Mouse (Mus musculus) stomach, embryonic 14.5 days (tissue): ENCODE results near the gene Lrrc59. TPM values are rescaled to one million over a fixed set of nuclear protein-coding genes. Genes with fewer than 3 reads are reported as not detected.
A peak's percentile ranks its signal among the peaks of the same experiment; 100 is the strongest.

Source experiments
- ATAC-seq: fragments of 200-750 bp; cut with Nextera tagmentation; 2 replicates; pipeline ENCODE4 v1.8.0; 2017; ENCODE audit warnings: low read depth, moderate TSS enrichment; ENCODE audit not compliant: insufficient number of reproducible peaks, insufficient read depth, low FRiP score
- H3K27ac ChIP-seq: fragments of 300-500 bp; sonication (generic); 2 replicates; pipeline ENCODE4 v1.5.1; 2014; ENCODE audit warnings: mild to moderate bottlenecking, low read length, moderate library complexity, mixed read lengths
- H3K27me3 ChIP-seq: fragments of 300-500 bp; sonication (generic); 2 replicates; pipeline ENCODE4 v1.6.1; 2014; ENCODE audit warnings: low read length, control low read depth, mixed read lengths; ENCODE audit not compliant: control insufficient read depth, insufficient read depth
- H3K36me3 ChIP-seq: fragments of 300-500 bp; sonication (generic); 2 replicates; pipeline ENCODE4 v1.6.1; 2014; ENCODE audit warnings: mild to moderate bottlenecking, control low read depth, low read length, moderate library complexity, mixed read lengths; ENCODE audit not compliant: control insufficient read depth, insufficient read depth
- H3K4me1 ChIP-seq: fragments of 300-500 bp; sonication (generic); 2 replicates; pipeline ENCODE4 v1.6.1; 2014; ENCODE audit warnings: low read length, control low read depth, mixed read lengths; ENCODE audit not compliant: control insufficient read depth, insufficient read depth
- H3K4me2 ChIP-seq: fragments of 300-500 bp; sonication (generic); replicated peaks from 2 replicates; pipeline ENCODE4 v1.6.1; 2014; ENCODE audit warnings: low read depth, low read length, control low read depth
- H3K4me3 ChIP-seq: fragments of 300-500 bp; sonication (generic); 2 replicates; pipeline ENCODE4 v1.5.1; 2014; ENCODE audit warnings: low read depth, low read length, control low read depth
- H3K9ac ChIP-seq: fragments of 300-500 bp; sonication (generic); replicated peaks from 2 replicates; pipeline ENCODE4 v1.6.1; 2014; ENCODE audit warnings: low read depth, mild to moderate bottlenecking, control low read depth, low read length, moderate library complexity, mixed read lengths
- H3K9me3 ChIP-seq: fragments of 300-500 bp; sonication (generic); 2 replicates; pipeline ENCODE4 v1.6.1; 2016; ENCODE audit warnings: low read depth, low read length, control low read depth; ENCODE audit not compliant: control insufficient read depth
- WGBS: fragments of 180-500 bp; shearing (Covaris S2); extraction: QIAGEN DNeasy Blood & Tissue Kit; methylation state at CpG from one replicate; pipeline ENCODE4 v1.1.7; 2014; 5-methylcytosine and 5-hydroxymethylcytosine counted together
- polyA plus RNA-seq: library from polyadenylated mRNA; unstranded; fragments of >200 nt; fragmentation: Nextera tagmentation; extraction: Ambion mirVana; gene quantifications from 2 replicates; pipeline ENCODE4 v1.2.1, GENCODE M21; 2014

The Lrrc59 gene
- polyA plus RNA-seq, 1 experiment from 2014 or later = 147 TPM

DNA sequence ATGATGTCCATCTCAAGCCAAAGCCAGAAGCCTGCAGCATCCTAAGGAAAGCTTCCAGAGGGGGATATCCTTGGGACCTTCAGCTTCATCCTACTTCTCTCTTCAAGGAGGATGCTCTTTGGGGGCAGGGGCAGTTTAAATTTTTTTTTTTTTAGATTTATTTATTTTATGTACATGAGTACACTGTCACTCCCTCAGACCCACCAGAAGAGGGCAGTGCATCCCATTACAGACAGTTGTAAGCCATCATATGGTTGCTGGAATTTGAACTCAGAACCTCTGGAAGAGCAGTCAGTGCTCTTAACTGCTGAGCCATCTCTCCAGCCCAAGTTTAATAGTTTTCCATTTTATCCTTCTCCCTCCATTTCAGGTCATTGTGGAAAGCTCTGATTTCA is 8.1 kb upstream of the Lrrc59 start:
- Histone ChIP-seq H3K27ac (no peak overlapping the region), H3K9me3 (no peaks in the 10 kb centered on the region), H3K27me3 (no peaks in the 10 kb centered on the region), H3K4me1 (no peaks in the 10 kb centered on the region), H3K4me3 (no peak overlapping the region), H3K4me2 (no peak overlapping the region), H3K9ac (no peak overlapping the region), H3K36me3 (no peaks in the 10 kb centered on the region)
- ATAC-seq = no peak

DNA sequence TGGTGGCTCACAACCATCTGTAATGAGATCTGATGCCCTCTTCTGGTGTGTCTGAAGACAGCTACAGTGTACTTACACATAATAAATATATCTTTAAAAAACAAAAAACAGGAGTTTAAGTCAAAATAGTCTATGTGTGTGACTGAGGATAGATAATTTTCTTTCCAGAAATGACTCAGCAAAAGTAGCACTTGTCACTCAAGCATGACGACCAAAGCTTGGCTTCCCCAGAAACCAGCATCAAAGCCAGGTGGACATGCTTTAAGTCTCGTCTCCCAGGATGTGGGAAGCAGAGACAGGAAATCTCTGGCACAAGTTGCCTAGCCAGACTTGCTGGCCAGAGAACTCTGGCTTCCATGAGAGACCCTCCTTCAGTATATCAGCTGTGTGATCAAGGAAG is 7.4 kb upstream of the Lrrc59 start:
- Histone ChIP-seq H3K9ac (no peak overlapping the region), H3K4me2 (no peak overlapping the region), H3K27ac (no peak overlapping the region), H3K27me3 (no peaks in the 10 kb centered on the region), H3K4me3 (no peak overlapping the region), H3K9me3 (no peaks in the 10 kb centered on the region), H3K36me3 (no peaks in the 10 kb centered on the region), H3K4me1 (no peaks in the 10 kb centered on the region)
- no peak for ATAC-seq
- 65% methylated on average over 2 of the region's 2 CpGs for WGBS

DNA sequence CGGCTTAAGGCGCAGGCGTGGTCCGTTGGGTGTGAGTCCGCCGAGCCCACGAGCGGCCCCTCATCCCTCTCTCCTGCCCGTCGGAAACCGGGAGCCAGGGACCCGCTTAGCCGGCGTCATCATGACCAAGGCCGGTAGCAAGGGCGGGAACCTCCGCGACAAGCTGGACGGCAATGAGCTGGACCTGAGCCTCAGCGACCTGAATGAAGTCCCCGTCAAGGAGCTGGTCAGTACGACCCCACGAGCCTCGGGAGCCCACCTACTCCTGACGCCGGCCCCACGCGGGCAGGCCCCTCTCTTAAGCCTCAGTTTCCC is 274 bp downstream of the Lrrc59 start:
- Histone ChIP-seq H3K36me3 (peaks cover 28% of the 10 kb centered on the region), H3K4me2 (peak overlapping the region; percentile 67), H3K9ac (peak overlapping the region; percentile 87), H3K9me3 (no peaks in the 10 kb centered on the region), H3K27ac (peak overlapping the region; percentile 71), H3K4me1 (0 out of 2 replicates have a peak, but pooled peaks cover 6% of the 10 kb centered on the region), H3K27me3 (no peaks in the 10 kb centered on the region), H3K4me3 (peak overlapping the region; percentile 97)
- WGBS = 0% methylated on average over 27 of the region's 28 CpGs
- no peak; the same call in 1 of the 2 replicates for ATAC-seq

DNA sequence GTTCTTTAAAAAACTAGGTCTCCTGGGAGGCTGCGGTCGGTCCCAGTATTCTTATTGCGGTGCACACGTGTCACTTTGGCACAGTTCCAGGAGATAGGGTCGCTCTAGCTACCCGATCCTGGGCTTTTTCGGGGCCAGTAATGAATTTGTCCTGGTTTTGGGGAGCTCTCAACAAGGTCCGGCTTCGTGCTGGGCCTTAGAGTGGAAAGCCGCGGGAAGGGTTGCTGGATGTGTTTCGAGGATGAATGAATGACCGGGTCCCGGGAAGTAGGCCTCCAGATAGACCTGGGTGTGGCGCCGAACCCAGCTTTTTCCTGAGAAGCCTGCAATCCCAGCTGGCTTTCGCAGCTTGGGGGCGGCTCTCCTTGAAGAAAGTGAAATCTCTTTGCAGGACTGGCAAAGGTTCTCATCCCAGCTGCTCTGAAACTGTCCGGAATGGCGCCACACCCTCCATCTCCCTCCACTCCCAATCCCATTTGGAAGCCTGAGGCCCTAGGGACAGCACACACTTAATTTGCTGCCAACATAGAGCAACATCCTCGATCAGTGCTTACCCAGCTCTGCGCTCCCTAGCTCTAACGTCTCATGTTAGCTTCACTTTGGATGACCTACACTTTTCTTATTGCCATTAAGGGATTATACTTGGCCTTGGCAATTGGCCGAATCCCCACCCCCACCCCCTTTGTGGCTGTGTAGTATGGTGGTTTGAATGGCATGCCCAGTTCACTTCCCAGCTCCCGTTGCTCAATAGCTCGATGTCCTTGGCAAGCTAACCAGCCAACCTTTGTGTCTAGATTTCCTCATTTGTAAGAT is 838 bp downstream of the Lrrc59 start:
- Histone ChIP-seq H3K9me3 (no peaks in the 10 kb centered on the region), H3K4me1 (0 out of 2 replicates have a peak, but pooled peaks cover 6% of the 10 kb centered on the region), H3K4me2 (peak overlapping the region; percentile 67), H3K36me3 (peaks cover 34% of the 10 kb centered on the region), H3K27ac (peak overlapping the region; percentile 71), H3K4me3 (peak overlapping the region; percentile 97), H3K9ac (peak overlapping the region; percentile 87), H3K27me3 (no peaks in the 10 kb centered on the region)
- 12% methylated on average over 26 of the region's 26 CpGs for WGBS
- peak; percentile 28; the same call in 1 of the 2 replicates for ATAC-seq

DNA sequence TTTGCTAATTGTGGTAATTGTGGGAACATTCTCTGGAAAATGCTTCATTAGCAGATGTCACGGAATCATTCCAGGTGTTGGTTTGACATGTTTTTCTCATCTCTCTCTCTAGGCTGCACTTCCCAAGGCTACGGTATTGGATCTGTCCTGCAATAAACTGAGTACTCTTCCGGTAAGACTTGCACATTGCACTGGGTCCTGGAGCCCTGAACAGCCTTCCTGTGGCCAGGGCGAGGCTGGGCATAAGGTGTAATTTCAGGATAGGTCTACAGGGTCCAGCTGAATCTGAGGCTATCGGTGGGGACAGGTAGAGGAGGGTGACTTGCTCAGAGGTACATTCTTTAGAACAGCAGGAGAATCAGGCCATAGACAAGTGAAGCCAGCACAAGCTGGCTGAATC is 2.4 kb downstream of the Lrrc59 start:
- H3K36me3 ChIP-seq = peaks cover 49% of the 10 kb centered on the region
- no peak for ATAC-seq
- no peaks in the 10 kb centered on the region for H3K27me3 ChIP-seq
- H3K9me3 ChIP-seq = no peaks in the 10 kb centered on the region
- H3K4me2 ChIP-seq = no peak overlapping the region
- 94% methylated on average over 5 of the region's 5 CpGs for WGBS
- H3K4me1 ChIP-seq = 0 out of 2 replicates have a peak, but pooled peaks cover 6% of the 10 kb centered on the region
- no peak overlapping the region for H3K4me3 ChIP-seq
- no peak overlapping the region for H3K9ac ChIP-seq
- no peak overlapping the region for H3K27ac ChIP-seq

DNA sequence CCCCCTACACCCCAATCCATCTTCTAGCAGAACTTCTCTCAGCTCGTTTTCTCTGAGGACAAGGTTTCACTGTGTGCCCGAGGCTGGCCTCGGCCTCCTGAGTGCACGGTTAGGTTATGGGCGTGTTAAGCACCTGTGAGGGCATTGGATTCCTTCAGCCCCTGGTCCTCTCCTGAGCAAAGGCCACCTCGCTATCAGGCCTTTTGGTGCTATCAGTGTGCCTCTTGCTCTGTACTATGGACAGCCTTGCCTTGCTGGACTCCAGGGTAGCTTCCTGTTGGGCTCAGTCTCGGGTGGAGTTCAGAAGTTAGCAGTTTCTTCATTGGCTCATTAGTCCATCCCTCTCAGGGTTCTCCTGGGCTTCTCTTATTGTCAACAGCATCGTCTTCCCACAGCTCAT is 3.4 kb downstream of the Lrrc59 start:
- H3K4me1 ChIP-seq = 0 out of 2 replicates have a peak, but pooled peaks cover 6% of the 10 kb centered on the region
- ATAC-seq = no peak
- H3K27me3 ChIP-seq = no peaks in the 10 kb centered on the region
- no peak overlapping the region for H3K27ac ChIP-seq
- H3K4me2 ChIP-seq = no peak overlapping the region
- peaks cover 58% of the 10 kb centered on the region for H3K36me3 ChIP-seq
- H3K9me3 ChIP-seq = no peaks in the 10 kb centered on the region
- H3K4me3 ChIP-seq = no peak overlapping the region
- WGBS = 87% methylated on average over 8 of the region's 8 CpGs
- no peak overlapping the region for H3K9ac ChIP-seq

DNA sequence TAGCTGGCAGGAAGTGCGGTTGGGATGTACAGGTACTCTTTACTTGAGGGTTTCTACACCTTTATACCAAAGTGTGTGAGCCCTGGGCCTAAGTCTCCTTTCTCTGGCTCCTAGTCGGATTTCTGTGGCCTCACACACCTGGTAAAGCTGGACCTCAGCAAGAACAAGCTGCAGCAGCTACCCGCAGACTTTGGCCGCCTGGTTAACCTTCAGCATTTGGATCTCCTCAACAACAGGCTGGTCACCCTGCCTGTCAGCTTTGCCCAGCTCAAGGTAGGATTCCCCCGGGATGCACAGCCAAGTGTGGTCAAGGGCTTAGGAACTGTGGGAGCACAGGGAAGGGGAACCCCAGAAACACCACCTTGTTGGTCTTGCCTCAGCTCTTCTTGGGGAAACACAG is 4.9 kb downstream of the Lrrc59 start:
- Histone ChIP-seq H3K4me2 (no peak overlapping the region), H3K4me3 (no peak overlapping the region), H3K27ac (no peak overlapping the region), H3K27me3 (no peaks in the 10 kb centered on the region), H3K4me1 (0 out of 2 replicates have a peak, but pooled peaks cover 6% of the 10 kb centered on the region), H3K36me3 (peaks cover 72% of the 10 kb centered on the region), H3K9me3 (no peaks in the 10 kb centered on the region), H3K9ac (no peak overlapping the region)
- 91% methylated on average over 5 of the region's 5 CpGs for WGBS
- no peak for ATAC-seq

DNA sequence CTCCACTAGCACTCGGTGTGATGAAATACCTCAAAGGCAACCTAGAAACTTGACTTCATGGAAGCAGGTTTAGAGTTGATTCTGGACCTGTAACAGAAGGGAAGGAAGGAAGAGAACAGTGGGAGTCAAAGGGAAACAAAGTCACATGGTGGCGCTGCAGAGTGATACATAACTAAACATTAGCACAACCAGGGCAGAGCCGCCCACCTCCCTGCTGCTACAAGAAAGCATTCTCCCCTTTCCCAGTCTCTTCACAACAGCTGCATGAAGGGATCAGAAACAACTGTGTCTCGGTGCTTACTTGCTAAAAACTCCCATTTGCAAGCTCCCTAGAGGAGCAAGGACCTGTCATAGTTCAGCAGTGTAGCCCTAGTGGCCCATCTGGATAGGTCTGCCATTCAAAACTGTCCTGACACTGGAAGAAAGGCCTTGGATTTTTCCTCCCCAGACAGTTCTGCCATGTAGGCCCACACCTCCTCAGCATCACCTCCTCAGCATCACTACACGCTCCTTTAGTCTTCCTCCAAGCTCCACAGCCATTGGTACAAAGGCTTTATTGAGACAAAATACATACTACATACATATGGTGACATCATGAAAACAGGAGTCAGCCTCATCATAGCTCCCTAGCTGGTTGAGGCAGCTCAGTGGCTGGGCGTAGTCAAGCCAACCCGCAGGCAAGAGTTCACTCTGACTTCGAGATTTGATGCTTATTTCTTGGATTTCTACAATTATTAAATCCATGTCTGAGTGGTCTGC is 15.1 kb downstream of the Lrrc59 start:
- H3K27me3 ChIP-seq = no peaks in the 10 kb centered on the region
- WGBS = 86% methylated on average over 8 of the region's 8 CpGs
- H3K9ac ChIP-seq = no peak overlapping the region
- H3K27ac ChIP-seq = no peak overlapping the region
- H3K4me3 ChIP-seq = no peak overlapping the region
- peaks cover 76% of the 10 kb centered on the region for H3K36me3 ChIP-seq
- ATAC-seq = no peak
- no peak overlapping the region for H3K4me2 ChIP-seq
- no peaks in the 10 kb centered on the region for H3K9me3 ChIP-seq
- H3K4me1 ChIP-seq = no peaks in the 10 kb centered on the region
